8 mouse cellular contexts compared by ENCODE assay signal in genomic region chr7:68070626-68071025, GRCm38 (mm10).
A peak's percentile ranks its signal among the peaks of the same experiment; 100 is the strongest.
DNase-seq lines count a peak whose midpoint lies in the region; ATAC-seq lines count a peak whose summit lies in the region.

No protein-coding gene starts in this region.

- H3K27ac ChIP-seq in heart, embryonic 16.5 days (ENCODE audit: low read length), result peak overlapping the region; percentile 65

- no peaks in the 10 kb centered on the region; the same call in 1 of the 2 replicates for H3K36me3 ChIP-seq in erythroblast, embryonic 14.5 days (ENCODE audit: control insufficient read depth)
- H3K36me3 ChIP-seq in heart, embryonic 16.5 days (ENCODE audit: control insufficient read depth, insufficient read depth), result no peaks in the 10 kb centered on the region

- H3K9ac ChIP-seq in heart, embryonic 16.5 days (ENCODE audit: low read length), result no peak overlapping the region

- peak overlapping the region; percentile 6 for H3K4me3 ChIP-seq in erythroblast, embryonic 14.5 days (replicated peaks)
- no peak overlapping the region for H3K4me3 ChIP-seq in heart, embryonic 16.5 days (ENCODE audit: low read length)

- no peaks in the 10 kb centered on the region for H3K27me3 ChIP-seq in erythroblast, embryonic 14.5 days (ENCODE audit: control insufficient read depth)
- no peaks in the 10 kb centered on the region for H3K27me3 ChIP-seq in heart, embryonic 16.5 days (ENCODE audit: control insufficient read depth, insufficient read depth, low read length)

- peak overlapping the region; percentile 38 for H3K4me2 ChIP-seq in heart, embryonic 16.5 days (ENCODE audit: low read depth, low read length)

- 2% methylated on average over 7 of the region's 7 CpGs for WGBS in heart, embryonic 16.5 days

- no peaks in the 10 kb centered on the region for H3K9me3 ChIP-seq in erythroblast, embryonic 14.5 days (ENCODE audit: control insufficient read depth, low read length)
- H3K9me3 ChIP-seq in heart, embryonic 16.5 days (replicated peaks; ENCODE audit: control insufficient read depth, low read length), result no peaks in the 10 kb centered on the region

- peaks cover 21% of the 10 kb centered on the region for H3K4me1 ChIP-seq in erythroblast, embryonic 14.5 days (ENCODE audit: control insufficient read depth)
- peaks cover 77% of the 10 kb centered on the region for H3K4me1 ChIP-seq in heart, embryonic 16.5 days (ENCODE audit: control insufficient read depth, insufficient read depth, low read length)

- peak; percentile 66 for DNase-seq in layer of hippocampus, adult 11-12 months (ENCODE audit: low spot score)
- no peak for DNase-seq in layer of hippocampus, adult 9-10 months (ENCODE audit: low spot score)
- DNase-seq in adrenal gland, postnatal 36 days, result peak; percentile 79 to 88
- peak; percentile 35 to 75 for DNase-seq in layer of hippocampus, adult 18-20 months (ENCODE audit: low spot score in 2 of 2)
- peak; percentile 79 for DNase-seq in lung, postnatal 10 days
- peak; percentile 16 to 44 for DNase-seq in thymus, adult 18-20 months

- ATAC-seq in heart, embryonic 16.5 days (replicated peaks; ENCODE audit: extremely low read depth, insufficient read depth, low FRiP score), result peak; percentile 76
